Mouse (Mus musculus) gastrocnemius, adult 18-20 months (tissue): Measurements from ENCODE around the gene Ndc80. TPM values are rescaled to one million over a fixed set of nuclear protein-coding genes. Genes with fewer than 3 reads are reported as not detected.
"Not testable (repeated sequence)": the region's sequence is repeated elsewhere in the genome, so short reads cannot be mapped to it uniquely, and the experiment has no call there.

Source experiments
- DNase-seq: peaks from one replicate; pipeline ENCODE4 v3.0.0; 2021; ENCODE audit warnings: low spot score
- long read RNA-seq, 2 experiments: library from polyadenylated mRNA; stranded (forward); transcript quantifications; one replicate each; pipeline ENCODE4 v2.0.0; 2021
- total RNA-seq, 2 experiments: library from RNA; stranded (reverse); gene quantifications; 2 replicates each; pipeline ENCODE4 v1.2.3; 2021

The Ndc80 gene
- under 1 TPM in 1 of 2 experiments, not detected in 1; 0.14 TPM for total RNA-seq
- long read RNA-seq, experiment 1, result 0 reads
- long read RNA-seq, experiment 2, result 0 reads

DNA sequence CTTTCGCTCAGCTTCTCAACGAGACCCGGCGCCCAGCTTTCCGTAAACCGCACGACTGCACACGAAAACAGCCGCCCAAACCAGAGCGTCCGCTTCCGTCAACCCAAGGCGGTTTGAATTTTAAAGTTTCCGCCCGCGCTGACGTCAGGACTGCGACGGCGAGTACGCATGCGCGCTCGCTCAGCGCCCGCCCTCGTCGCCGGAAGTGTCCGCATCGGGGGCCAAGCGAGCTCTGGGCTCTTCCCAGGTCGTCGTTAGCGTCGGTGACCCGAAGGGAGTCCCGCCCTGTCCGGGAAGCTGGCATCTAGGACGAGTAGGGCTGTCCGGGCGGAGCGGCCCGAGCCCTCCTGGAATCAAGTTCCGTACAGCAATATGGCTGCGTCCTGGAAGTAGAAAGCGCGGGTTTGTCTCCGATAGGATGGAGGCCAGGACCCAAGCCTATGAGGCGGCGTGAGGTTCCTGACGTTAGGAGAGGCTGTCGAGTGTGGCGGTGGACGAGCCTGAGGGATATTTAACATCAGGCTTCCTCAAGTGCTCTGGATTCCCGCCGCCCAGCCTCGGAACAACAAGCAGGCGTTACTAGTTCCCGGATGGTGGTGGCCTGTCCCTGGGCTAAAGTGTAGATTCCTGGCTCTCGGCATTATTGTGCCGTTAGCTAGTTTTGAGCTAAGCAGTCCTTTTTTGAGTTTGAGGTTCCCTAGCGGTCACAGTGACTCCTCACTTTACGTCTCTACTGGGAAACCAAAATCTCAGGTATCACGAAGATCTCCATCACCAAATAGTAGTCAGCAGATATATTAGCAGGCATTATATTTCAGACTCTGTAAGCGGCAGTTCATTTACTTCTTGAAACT, at the start of gene Ndc80:
Ndc80 (minus strand) TSS at position 147 of the 854 bp plus-strand sequence.
- peak; percentile 93 for DNase-seq

DNA sequence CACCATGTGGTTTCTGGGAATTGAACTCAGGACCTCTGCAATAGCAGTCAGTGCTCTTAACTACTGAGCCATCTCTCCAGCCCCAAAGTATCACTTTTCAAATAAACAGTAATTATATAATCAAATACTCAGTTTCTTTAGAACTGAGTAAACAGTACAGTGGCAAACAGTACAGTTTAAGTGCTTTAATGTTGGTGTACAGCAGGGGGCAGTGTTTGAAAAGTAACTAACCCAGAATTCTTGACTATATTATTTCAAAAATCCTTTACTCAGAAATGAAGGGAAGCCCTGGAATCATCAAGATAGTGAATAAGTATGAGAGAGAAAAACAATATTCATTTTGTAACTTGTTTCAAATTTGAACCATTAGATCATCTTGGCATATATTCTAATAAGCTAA, 35.0 kb upstream of the Ndc80 start:
- DNase-seq, result peak; percentile 30

DNA sequence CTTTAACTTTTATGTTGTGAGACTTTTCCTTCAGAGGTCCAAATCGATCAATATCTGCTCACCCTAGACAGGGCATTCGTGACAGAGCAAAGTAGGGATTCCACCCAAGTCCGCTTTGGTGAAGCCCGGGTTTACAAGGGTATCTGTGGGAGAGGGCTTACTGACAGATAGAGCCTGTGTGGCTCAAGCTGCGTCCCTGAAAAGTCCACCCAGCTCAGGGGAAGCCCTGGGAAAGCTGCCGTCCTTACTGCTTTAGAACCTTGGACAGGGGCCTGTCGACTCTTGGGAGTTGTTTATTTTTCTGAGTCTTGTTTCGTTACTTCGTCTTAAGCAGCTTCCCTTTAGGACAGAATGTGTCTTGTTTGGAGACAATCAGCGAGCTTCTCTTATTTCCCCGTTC, 26.2 kb upstream of the Ndc80 start:
- no peak for DNase-seq

DNA sequence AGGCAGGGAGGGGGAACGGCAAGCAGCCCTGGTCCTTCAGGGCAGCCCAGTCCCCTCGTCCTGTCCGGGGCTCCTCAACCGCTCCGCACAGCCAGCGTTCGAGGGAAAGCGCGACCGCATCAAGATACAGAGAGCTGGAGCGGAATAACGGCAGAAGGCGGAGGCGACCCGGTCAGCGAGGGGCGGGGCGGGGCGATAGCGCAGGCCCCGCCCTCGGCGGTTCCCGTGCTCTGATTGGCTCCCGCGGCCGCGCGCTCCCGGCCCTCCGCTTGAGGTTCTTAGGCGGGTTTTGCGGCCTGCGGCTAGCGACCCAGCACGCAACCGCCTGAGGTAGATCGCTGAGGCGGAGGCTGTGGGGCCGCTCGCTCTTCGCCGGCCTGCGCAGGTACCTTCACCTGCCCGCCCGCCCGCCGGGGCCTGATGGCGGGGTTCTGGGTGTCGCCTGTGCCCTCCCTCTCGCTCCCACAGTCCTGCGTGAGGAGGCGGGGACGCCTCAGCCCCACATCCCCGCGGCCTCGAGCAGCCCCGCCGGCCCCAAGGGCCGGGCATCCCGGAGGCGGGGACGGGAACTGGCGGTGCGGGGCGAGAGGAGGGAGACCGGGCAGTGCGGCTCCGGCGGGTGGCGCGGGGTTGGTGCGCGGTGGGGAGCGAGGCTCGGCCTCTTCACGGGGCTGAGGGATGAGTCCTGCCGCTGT, 25.2 kb upstream of the Ndc80 start, which contains the start of gene Spdya:
Spdya (plus strand) TSS at position 305 of the 695 bp plus-strand sequence.
- DNase-seq, result peak; percentile 76

DNA sequence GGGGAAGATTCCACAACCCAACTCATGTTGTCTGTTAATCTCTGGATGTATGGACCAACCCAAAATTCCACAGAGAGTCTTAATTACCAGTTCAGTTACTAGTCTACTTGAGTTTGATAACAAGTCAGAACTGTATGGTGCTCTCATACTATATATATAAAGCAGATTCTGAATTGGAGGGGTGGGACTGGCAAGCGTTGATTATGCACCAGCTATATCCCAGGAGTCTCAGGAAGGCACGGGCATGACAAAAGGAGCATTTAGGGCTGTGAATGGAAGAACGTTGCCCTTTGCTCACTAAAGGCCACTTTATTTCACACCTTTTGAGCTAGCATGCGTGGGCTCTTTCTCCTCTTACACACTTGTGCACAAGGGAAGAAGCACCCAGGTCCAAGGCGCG, 24.7 kb upstream of the Ndc80 start:
- DNase-seq, result no peak

DNA sequence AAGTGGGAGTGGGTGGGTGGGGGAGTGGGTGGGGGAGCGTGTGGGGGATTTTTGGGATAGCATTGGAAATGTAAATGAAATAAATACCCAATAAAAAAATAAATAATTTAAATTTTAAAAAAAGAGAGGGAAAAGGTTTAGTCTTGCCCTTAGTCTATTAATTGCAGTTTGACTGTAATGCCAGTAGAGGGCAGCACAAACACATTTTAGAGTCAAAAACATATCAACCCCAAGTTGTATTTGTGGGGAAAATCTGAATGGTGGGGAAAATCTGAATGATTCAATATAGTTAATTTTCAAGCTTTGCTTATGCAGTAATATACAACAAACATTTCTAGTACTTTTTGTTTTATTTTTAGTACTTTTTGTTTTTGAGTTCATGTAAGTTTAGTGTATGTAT, 21.9 kb upstream of the Ndc80 start:
- peak; percentile 17 for DNase-seq

DNA sequence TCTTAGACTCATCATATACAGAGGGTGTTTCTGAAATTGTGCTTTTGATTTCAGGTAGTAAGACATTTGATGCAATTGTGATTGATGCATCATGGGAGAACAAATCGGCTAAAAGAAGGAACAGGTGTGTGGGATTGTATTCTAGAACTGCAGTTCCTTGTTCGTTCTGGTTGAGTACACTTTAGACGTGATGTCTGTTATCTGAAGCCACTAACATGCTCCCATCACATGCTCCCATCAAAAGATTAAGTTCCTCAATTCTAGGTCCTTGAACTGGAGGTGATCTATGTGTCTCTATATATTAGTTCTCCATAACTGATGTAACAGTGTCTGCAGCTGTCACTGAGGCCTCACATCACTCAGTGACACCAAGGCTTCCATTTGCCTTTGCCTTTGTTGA, 10.5 kb upstream of the Ndc80 start:
- no peak for DNase-seq

DNA sequence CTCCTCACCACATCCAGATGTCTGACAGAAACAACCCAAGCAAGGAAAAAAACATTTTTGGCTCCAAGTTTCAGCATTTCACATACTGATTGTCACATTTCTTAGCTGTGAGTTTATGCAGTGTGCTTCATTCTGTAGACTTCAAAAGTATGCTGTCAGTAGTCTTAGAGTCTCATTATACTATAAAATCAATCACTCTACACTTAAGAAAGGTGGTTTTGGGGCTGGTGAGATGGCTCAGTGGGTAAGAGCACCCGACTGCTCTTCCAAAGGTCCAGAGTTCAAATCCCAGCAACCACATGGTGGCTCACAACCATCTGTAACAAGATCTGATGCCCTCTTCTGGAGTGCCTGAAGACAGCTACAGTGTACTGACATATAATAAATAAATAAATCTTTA, 8.9 kb upstream of the Ndc80 start:
- DNase-seq, result not testable (repeated sequence)

DNA sequence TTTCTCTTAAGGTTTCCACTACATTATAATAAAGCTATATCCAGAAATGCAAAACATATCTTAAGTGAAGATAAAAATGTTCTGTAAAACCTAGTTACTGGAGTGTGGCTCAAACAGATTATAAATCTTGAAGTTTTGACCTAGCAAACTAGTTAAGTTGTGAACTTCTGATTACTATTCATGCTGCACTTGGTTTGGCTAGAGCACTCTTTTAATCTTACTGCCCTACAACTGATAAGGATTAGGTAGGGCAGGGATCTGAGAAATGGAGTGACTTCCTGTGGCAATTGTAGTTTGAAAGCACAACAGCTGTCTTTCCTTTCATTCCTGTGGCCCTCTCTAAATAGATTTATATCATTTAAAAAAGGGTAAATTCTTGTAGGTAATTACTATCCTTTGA, 1.4 kb upstream of the Ndc80 start:
- DNase-seq, result no peak

DNA sequence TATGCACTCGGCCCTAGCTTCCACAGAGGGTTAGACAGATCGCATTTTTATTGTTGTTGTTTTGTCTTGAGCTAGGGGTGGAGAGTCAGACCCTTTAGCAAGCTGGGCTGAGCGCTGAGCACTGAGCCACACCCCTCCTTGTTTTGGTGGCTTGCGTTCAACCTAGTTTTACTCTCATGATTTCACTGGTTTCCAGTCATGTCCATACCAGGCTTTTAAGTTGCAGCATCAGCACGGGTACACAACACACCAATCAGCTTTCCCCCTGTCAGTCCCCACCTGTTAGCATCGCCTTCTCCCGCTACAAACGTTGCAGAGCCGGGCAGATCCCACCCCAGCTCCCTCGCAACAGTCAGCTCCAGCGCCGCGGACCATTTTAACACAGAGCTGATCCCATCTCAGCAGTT, 352 bp downstream of the Ndc80 start:
- DNase-seq, result no peak

DNA sequence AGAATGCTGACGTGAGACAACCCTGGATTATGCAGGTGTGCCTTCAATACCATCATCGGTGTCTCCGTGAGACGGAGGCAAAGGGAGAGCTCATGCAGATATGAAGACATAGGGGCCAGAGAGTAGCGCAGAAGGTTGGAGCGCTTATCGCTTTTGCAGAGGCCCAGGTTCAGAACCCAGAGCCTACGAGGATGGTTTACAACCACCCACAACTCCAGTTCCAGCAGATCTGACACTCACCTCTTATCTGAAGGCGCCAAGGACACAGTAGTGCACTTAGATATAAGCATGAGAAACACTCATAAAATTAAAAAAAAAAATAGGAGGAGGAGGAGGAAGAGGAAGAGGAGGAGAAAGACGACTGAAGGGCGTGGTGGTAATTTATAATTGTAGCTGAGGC, 16.4 kb downstream of the Ndc80 start:
- DNase-seq, result no peak

DNA sequence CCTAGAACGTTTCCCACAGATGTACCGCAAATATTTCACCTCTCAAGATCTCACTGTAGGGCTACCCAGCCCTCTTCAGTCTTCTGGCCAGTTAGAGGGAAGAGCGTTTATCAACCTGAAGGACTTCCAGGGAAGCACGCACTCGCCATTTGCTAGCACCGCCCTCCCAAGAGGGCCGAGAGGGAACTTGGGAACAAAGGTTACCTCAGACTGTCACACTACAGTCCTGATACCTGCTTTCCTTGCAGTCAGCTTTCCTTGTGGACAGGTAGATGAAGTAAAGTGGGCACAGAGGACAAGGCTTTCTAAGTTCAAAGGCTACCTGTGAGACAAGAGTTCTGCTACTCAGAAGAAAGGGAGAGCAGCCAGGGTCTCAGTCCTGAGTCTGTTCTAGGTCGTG, 19.8 kb downstream of the Ndc80 start:
- DNase-seq, result no peak

DNA sequence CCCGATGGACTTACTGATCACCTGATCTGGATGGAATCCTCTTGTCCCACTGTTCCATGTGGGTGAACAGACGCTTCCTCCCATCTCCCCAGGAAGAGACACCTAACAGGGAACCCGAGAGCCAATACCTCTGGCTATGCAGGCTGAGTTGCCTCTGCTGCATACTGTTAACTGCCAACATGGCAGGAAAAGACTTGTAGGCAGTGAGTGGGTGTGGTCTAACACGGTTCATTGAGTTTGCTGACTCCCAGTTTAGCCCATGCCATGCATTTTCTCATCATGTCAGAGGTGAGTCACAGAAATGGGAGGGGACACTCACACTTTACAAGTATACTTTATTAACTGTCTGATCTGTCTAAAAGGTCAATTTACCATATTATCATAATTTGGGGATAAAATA, 30.9 kb downstream of the Ndc80 start:
- DNase-seq, result no peak

DNA sequence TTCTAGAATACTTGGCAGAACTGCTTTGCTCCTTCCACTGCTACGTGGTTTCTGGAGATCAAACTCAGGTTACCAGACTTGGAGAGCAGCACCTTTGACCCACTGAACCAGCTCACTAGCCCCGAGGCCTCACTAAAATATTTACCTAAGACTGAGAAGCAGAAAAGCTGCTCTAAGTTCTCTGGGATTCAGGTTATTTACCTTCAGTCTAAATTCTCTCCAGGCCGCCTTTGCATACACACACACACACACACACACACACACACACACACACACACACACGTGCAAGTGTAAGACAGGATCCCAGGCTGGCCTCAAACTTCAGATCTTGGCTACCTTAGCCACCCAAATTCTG, 35.3 kb downstream of the Ndc80 start:
- DNase-seq, result no peak

DNA sequence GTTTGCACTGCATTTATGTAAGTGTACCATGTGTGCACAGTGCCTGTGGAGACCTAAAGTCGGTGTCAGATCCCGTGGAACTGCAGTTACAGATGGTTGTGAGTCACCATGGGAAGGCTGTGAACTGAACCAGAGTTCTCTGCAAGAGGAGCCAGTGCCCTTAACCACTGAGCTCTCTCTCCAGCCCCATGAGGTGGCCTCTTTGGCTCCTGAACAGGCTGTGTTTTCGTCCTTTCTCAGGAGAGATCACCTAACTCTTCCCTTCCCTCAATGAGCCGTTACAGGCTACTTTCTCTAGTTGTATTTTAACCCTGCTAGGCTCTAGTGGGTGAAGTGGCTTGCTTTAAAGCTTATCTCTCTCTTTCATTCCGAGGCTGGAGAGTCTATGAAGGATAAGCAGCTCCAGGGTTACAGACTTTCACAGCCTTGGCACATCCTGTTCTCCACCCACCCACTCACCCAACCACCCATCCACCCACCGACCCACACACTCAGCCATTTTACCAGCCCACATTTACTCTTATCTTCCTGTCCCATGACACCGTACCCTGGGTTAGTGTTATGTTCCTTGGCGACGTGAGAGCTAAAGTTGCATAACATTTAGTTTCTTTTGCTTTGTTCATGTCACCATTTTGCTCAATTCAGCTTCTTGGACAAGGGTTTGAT, 35.9 kb downstream of the Ndc80 start:
- DNase-seq, result no peak

DNA sequence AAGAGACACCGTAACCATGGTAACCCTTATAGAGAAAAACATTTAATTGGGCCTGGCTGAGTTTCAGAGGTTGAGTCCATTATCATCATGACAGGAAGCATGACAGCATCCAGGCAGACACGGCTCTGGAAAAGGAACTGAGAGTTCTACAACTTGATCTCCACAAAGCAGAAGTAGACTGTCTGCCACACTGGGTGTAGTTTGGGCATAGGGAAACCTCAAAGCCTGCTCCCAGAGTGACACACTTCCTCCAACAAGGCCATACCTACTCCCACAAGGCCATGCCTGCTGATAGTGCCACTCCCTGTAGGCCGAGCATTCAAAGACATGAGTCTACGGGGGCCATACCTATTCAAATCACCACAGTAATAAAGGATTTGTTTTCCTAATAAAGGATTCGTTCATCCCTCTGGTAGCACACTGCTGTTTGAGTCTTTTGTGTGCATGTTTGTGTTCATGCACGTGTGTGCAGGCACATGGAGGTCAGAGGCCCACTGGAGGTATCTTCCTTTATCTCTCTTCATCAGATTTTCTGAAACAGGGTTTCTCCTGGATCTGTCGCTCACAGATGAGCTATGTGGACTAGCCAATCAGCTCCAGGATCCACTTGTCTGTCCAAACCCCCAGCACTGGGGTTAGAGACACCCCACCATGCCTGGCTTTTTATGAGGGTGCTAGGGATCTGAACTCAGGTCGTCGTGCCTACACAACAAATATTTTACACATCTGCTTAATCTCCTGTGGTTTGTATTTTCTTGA, 36.8 kb downstream of the Ndc80 start:
- no peak for DNase-seq

DNA sequence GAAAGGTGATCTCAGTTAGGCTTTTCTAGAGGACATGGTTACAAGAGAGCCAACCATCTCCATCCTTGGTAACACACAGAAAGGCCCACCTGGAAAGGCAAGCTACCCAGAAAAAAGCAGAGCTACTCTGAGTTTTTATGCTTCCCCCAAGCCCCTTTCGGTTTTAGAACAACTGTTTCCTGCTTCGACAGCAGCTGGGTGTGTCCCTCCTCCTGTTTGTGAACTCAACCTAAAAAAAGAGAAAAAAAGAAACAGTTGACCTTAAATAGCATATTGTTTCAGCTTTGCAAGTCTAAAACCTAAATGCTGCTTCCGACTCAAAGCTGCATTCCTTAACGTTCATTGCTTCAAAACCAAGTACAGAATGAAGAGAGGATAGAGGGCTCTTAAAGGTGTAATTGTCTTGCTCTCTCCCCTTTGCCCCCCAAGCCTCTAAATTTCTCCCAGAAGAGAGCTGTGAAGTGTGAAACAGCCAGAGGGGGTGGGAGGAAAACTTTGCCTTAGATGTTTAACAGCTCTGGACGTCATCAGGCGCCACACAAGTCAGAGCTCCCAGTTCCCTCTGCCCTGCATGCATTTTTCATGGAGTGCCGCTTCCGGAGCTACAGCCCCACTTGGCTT, 40.3 kb downstream of the Ndc80 start:
- DNase-seq, result peak; percentile 11

DNA sequence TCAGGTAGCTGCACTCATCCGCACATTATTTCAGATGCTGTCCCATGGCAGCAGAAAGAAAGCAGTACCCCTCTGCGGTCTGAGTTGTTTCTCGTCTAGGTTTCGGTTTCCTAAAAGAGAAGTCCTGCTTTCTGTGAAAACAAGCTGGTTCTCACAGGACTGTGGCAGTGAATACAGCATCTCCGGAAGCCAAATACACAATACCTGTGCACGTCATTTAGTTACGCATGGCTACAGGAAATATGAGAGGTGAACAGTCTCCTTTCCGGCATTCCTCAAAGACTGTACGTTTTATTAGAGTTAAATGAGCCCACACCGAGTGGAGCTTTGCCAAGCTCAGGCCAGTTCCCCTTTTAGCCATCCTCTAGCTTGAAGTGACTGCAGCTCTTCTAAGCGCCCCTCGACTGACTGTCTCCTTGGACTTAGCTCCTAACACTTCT, 40.8 kb downstream of the Ndc80 start:
- peak; percentile 7 for DNase-seq

DNA sequence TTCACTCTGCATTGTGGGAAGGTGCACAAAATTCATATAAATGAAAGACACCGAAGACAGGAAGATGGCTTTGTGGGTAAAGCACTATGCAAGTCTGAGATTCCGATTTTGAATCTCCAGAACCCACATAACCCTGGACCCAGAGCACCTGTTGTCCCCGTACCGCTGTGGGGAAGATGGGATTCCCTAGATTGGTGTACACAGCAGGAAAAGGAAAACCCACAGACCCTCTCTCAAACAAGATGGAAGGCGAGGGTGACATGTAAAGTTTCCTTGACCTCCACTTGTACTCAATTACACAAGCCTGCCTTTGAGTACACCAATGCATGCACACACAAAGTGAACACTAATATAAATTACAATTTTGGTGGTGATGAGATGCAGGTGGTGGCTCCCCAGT, 41.9 kb downstream of the Ndc80 start:
- DNase-seq, result no peak

DNA sequence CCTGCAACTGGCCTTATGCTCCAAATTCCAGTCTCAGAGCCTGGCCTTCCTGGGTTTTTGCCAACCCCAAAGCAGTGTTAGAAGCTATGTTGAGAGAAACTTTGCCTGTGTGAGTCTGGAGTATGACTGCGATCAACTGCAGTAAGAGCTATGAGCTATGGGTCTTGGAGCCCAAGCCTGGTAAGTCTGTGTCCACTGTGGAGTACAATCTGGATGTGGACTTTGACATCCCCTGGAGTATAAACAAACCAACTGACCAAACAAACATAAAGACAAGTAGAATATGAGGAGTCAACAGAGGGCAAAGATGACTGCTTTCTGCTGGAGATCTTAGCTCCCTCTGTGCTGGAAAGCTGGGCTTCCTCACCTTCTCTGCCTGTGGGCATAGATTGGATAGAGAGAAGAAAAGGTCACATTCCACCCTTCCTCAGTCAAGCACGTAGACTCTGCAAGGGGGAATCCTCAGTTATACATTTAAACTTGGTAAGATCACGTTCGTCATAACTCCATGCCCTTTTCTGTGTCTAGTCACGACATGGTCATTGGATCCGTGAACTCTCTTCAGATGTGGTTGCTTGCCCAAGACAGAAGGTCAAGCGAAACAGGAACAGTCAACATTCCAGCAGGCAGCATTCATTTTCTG, 43.1 kb downstream of the Ndc80 start:
- DNase-seq, result no peak
